Mouse (Mus musculus) liver, adult 2 months (tissue): ENCODE measurements around the gene Ptch1. TPM values are rescaled to one million over a fixed set of nuclear protein-coding genes. Genes with fewer than 3 reads are reported as not detected.
A peak's percentile ranks its signal among the peaks of the same experiment; 100 is the strongest.

ENCODE experiments used
- DNase-seq: peaks from one replicate; pipeline ENCODE4 v3.0.0-alpha.2; 2011; ENCODE audit warnings: low read depth, low spot score; ENCODE audit errors: extremely low read depth
- H3K27ac ChIP-seq: fragments of 200-500 bp; replicated peaks from 2 replicates; pipeline ENCODE4 v1.5.1; 2012; ENCODE audit warnings: low read depth, mild to moderate bottlenecking, control low read depth, inconsistent platforms, low read length; ENCODE audit not compliant: insufficient read depth
- H3K27me3 ChIP-seq: fragments of 200-500 bp; 2 replicates; pipeline ENCODE4 v1.6.1; 2012; ENCODE audit warnings: mild to moderate bottlenecking, moderate library complexity, low read length, inconsistent platforms; ENCODE audit not compliant: control insufficient read depth, insufficient read depth
- H3K36me3 ChIP-seq: fragments of 200-500 bp; 2 replicates; pipeline ENCODE4 v1.6.1; 2012; ENCODE audit warnings: low read length, inconsistent platforms; ENCODE audit not compliant: control insufficient read depth, insufficient read depth
- H3K4me1 ChIP-seq: fragments of 200-500 bp; 2 replicates; pipeline ENCODE4 v1.6.1; 2011; ENCODE audit warnings: low read length; ENCODE audit not compliant: control insufficient read depth, insufficient read depth
- H3K4me3 ChIP-seq: fragments of 200-500 bp; 2 replicates; pipeline ENCODE4 v1.5.1; 2011; ENCODE audit warnings: low read depth, mild to moderate bottlenecking, control low read depth, low read length, moderate library complexity; ENCODE audit not compliant: insufficient read depth
- H3K79me2 ChIP-seq: fragments of 200-500 bp; 2 replicates; pipeline ENCODE4 v1.6.1; 2012; ENCODE audit warnings: inconsistent platforms, mild to moderate bottlenecking, low read length, moderate library complexity; ENCODE audit not compliant: control insufficient read depth, insufficient read depth
- H3K9ac ChIP-seq: fragments of 200-500 bp; 2 replicates; pipeline ENCODE4 v1.6.1; 2012; ENCODE audit warnings: low read depth, mild to moderate bottlenecking, control low read depth, inconsistent platforms, low read length
- CTCF ChIP-seq: fragments of 200-500 bp; IDR thresholded peaks from 2 replicates; pipeline ENCODE4 v1.5.1; 2011; ENCODE audit warnings: low read depth, low read length, control low read depth
- POLR2A ChIP-seq: fragments of 200-500 bp; IDR thresholded peaks from 2 replicates; pipeline ENCODE4 v1.6.1; 2011; ENCODE audit warnings: low read length, control low read depth; ENCODE audit not compliant: insufficient read depth; ENCODE audit errors: extremely low read depth
- WGBS: fragments of 180-500 bp; shearing (Covaris S2); methylation state at CpG from one replicate; pipeline ENCODE4 v1.1.7; 2018; 5-methylcytosine and 5-hydroxymethylcytosine counted together
- polyA plus RNA-seq: library from polyadenylated mRNA; depleted of rRNA; stranded (reverse); fragments of >200 nt; gene quantifications from 2 replicates; pipeline ENCODE4 v1.2.3, GENCODE M21; 2012
- total RNA-seq: library from RNA; depleted of rRNA; stranded (reverse); fragments of >200 nt; gene quantifications from 2 replicates; pipeline ENCODE4 v1.2.3, GENCODE M21; 2014

Gene Ptch1
- total and polyA plus RNA-seq, 2 experiments = 7.5 to 9.3 TPM

DNA sequence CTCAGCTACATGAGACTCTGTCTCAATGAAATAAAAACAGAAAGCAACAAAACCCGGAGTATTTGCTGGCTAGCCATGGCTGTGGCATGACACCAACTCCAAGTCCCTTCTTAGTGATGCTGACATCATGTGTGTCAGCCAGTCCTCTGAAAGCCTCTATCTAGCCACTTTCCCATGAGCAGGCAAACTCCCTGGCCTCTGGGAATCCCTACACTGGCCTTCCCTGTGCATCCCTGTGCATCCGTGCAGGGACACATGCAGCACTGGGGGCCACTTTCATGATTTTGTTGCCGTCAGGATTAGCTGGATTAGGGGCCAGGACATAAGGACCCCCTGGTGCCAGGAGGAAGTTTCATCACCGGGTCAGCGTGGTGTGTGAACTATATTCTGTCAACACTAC lies 20.0 kb downstream of the Ptch1 start:
- no peak for TF ChIP-seq CTCF
- Histone ChIP-seq H3K9ac (no peak overlapping the region), H3K79me2 (peaks cover 65% of the 10 kb centered on the region), H3K4me1 (peaks cover 49% of the 10 kb centered on the region), H3K36me3 (peaks cover 2% of the 10 kb centered on the region; the same call in 1 of the 2 replicates), H3K27ac (no peak overlapping the region), H3K27me3 (no peaks in the 10 kb centered on the region), H3K4me3 (no peak overlapping the region)
- no peak for DNase-seq
- 44% methylated on average over 5 of the region's 5 CpGs for WGBS

DNA sequence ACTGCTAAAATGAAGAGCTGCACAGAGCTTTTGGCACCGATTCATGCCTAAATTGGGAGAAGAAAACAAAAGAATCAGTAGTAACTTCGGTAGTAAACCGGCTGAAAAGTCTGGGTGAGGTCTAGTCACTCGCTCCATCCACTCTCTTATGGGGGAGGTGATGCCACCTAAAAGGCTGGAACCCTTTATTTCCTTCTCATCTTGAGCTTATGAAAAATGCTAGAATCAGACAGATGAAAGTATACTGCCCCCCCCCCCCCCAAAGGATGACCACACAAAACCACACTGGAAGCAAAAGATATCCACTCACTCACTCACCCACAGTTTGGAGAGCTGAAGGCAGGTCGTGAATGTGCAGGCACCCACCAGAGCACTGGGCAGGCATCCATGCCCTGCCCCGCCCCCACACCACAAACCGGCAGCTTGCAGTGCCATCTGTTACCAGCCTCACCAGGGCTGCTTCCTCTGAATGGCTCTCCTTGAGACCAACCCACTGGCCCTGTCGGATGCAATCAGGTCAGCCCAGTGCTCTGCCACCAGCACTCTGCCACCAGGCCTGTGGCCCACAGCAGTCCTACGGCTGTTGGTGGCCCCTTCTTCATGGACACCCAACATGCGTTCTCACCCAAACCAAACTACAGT lies 21.0 kb downstream of the Ptch1 start:
- TF ChIP-seq CTCF (no peak), POLR2A (no peak)
- H3K79me2 ChIP-seq = peaks cover 64% of the 10 kb centered on the region
- WGBS = 73% methylated on average over 10 of the region's 10 CpGs
- no peaks in the 10 kb centered on the region for H3K27me3 ChIP-seq
- no peak overlapping the region for H3K27ac ChIP-seq
- no peak for DNase-seq
- H3K36me3 ChIP-seq = peaks cover 8% of the 10 kb centered on the region; the same call in 1 of the 2 replicates
- no peak overlapping the region for H3K4me3 ChIP-seq
- peaks cover 41% of the 10 kb centered on the region for H3K4me1 ChIP-seq
- peak overlapping the region; percentile 17; the same call in 1 of the 2 replicates for H3K9ac ChIP-seq

DNA sequence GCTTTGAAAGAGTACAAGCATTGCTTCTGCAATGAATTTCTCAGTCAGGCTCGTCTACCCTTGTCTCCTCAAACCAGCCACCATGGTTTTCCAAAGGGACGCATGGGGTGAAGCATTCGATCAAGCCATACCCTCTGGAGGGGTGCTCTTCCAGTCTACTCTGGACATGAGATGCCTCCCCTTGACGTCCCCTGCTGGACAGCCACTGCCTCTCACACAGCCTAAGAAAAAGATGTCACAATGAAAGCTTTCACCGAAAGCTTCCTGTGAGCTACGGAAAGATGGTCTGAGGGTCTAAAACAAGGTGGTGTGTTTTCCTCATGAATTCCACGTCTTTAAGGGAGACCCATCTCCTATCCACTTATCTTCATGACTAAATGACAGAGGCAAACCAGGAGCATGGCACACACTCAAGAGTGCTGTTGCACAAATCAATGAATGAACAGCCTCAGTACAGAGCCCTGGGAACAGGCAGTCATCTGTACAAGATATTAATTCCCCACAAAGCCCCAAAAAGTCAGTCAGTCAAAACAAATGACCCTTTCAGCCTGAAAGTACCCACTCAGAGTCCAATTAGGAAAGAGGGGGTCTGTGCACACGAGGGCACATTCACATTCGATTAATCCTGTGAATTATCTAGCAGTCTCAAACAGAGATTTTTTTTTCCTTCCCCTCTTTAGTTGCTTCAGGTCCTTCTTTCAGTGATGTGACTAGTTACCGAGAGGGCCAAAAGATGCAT lies 21.7 kb downstream of the Ptch1 start:
- DNase-seq = no peak
- Histone ChIP-seq H3K9ac (no peak overlapping the region), H3K4me1 (peaks cover 36% of the 10 kb centered on the region), H3K27ac (no peak overlapping the region), H3K27me3 (no peaks in the 10 kb centered on the region), H3K36me3 (peaks cover 11% of the 10 kb centered on the region; the same call in 1 of the 2 replicates), H3K4me3 (no peak overlapping the region), H3K79me2 (peaks cover 61% of the 10 kb centered on the region)
- WGBS = 87% methylated on average over 10 of the region's 10 CpGs
- TF ChIP-seq POLR2A (no peak), CTCF (no peak)

DNA sequence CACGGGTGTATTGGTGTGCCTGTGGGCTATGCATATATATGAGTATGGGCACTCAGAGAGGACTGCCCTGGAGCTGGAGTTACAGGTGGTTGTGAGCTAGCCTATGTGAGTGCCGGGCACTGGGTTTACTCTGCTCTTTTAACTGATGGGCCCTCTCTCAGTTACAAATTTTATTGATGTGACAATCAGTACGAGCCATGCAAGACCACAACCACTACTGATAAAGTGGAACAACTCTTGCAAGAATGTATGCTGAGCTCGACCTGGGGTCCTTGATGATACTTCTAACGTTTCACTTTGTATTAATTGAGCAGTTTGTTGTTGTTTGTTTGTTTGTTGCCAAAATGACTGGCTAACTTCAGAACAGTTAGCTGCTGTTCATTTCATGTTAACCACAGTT lies 23.0 kb downstream of the Ptch1 start:
- 59% methylated on average over 5 of the region's 5 CpGs for WGBS
- H3K79me2 ChIP-seq = peaks cover 50% of the 10 kb centered on the region
- DNase-seq = no peak
- no peak for TF ChIP-seq POLR2A
- TF ChIP-seq CTCF = no peak
- peaks cover 14% of the 10 kb centered on the region; the same call in 1 of the 2 replicates for H3K36me3 ChIP-seq
- no peak overlapping the region for H3K27ac ChIP-seq
- H3K4me3 ChIP-seq = no peak overlapping the region
- no peaks in the 10 kb centered on the region for H3K27me3 ChIP-seq
- H3K9ac ChIP-seq = no peak overlapping the region
- H3K4me1 ChIP-seq = peaks cover 40% of the 10 kb centered on the region

DNA sequence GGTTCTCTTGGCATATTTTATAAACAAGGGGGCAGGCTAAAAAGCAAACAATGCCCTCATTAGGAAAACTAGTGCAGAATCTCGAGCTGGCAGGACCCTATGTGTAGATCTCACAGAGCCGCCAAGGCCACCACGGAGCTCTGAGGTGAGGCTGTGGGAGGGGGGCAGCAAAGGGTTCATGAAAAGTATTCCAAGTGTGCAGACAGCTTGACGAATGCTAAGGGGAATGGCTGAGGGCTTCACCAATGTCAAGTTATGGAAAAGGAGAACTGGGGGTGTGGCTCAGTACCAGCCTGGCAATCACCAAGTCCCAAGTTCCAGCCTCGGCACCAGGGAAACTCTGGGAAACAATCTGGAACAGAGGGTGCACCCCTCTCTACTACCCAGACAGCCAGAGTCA lies 24.2 kb downstream of the Ptch1 start:
- Histone ChIP-seq H3K27ac (peak overlapping the region; percentile 79), H3K9ac (peak overlapping the region; percentile 18), H3K36me3 (peaks cover 20% of the 10 kb centered on the region; the same call in 1 of the 2 replicates), H3K4me3 (no peak overlapping the region), H3K4me1 (peaks cover 35% of the 10 kb centered on the region), H3K27me3 (no peaks in the 10 kb centered on the region), H3K79me2 (peaks cover 44% of the 10 kb centered on the region)
- 31% methylated on average over 5 of the region's 5 CpGs for WGBS
- TF ChIP-seq CTCF (no peak), POLR2A (no peak)
- DNase-seq = no peak

DNA sequence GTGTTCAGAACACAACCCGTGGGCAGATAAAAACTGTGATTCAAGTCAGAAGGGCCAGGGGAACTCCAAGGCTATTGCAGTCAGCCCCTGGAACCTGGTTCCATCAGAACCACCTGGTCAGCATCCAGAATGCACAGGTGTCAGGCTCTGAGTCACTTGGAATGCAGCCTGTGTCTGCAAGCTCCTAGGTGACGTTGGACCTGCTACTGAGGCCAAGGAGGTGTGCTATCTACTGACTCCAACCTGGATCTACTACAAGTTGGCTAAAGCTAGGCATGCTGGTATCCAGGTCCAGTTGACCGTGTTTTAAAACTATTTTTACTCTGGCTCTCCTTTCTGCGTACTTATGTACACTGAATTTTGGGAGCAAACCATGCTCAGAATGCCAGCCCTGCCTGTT lies 24.8 kb downstream of the Ptch1 start:
- TF ChIP-seq POLR2A (no peak), CTCF (no peak)
- peak; percentile 92 for DNase-seq
- WGBS = 21% methylated on average over 4 of the region's 4 CpGs
- Histone ChIP-seq H3K36me3 (peaks cover 24% of the 10 kb centered on the region; the same call in 1 of the 2 replicates), H3K27ac (peak overlapping the region; percentile 79), H3K27me3 (no peaks in the 10 kb centered on the region), H3K4me1 (peaks cover 32% of the 10 kb centered on the region), H3K79me2 (peaks cover 40% of the 10 kb centered on the region), H3K4me3 (no peak overlapping the region), H3K9ac (no peak overlapping the region)
